Mouse (Mus musculus) layer of hippocampus, postnatal 36 days (tissue): ENCODE measurements around the gene Tac4. TPM values are rescaled to one million over a fixed set of nuclear protein-coding genes. Genes with fewer than 3 reads are reported as not detected.

Experiments used
- DNase-seq, 2 experiments: peaks; one replicate each; pipeline ENCODE4 v3.0.0; 2022
- total RNA-seq, 2 experiments: library from RNA; stranded (reverse); gene quantifications; 2 replicates each; pipeline ENCODE4 v1.2.3; 2021

Gene Tac4
- not detected for total RNA-seq

GRCm38 (mm10) chr11:95261178-95261751 lies at the start of gene Tac4:
Tac4 (plus strand) TSS chr11:95261529.
- no peak for DNase-seq

DNA sequence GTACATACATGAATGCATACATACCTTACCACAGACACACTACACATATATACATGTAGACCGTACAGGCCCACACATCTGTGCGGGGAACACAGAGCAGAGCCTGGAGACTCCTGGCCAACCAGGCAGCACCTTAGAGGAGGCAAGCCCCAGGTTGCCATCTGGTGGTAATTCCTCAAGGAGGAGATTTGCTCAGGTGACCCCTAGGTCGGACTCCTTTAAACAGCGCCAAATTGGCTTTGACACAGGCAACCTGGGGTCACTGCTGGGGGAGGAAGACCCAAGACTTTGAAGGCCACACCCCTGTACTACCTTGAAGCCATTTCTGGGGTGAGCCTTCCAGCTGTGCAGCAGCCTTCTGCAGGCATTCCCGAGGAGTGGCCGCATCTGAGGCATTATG lies 47.7 kb upstream of the Tac4 start:
- no peak for DNase-seq

- DNase-seq, result no peak
These were observed 47.0 kb upstream of the Tac4 start for GRCm38 (mm10) chr11:95214305-95214704.

DNA sequence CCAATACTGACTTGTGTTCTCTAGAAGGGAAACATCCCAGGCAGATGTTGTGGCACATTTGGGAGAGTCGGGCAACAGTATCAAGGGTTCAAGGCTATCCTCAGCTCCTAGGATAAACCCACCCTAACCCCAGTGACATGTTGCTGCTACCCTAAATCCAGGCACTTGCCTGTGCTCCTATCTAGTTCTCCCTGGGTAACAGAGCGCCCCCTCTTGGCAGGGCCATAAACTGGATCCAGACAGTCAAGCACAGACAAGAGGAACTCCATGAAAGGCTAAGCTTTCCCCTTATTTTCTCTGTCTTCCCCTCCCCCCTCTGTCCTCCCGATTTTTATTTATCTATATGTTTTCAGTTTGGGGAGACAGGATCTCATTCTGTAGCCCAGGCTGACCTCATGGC lies 45.1 kb upstream of the Tac4 start:
- no peak for DNase-seq

- no peak for DNase-seq
These were observed 42.2 kb upstream of the Tac4 start for GRCm38 (mm10) chr11:95219111-95219510.

GRCm38 (mm10) chr11:95223473-95223872 lies 37.9 kb upstream of the Tac4 start:
- DNase-seq, result no peak

- DNase-seq, result no peak
These were observed 37.0 kb upstream of the Tac4 start for GRCm38 (mm10) chr11:95224124-95224893.

- no peak for DNase-seq
These were observed 35.9 kb upstream of the Tac4 start for GRCm38 (mm10) chr11:95225448-95225847.

DNA sequence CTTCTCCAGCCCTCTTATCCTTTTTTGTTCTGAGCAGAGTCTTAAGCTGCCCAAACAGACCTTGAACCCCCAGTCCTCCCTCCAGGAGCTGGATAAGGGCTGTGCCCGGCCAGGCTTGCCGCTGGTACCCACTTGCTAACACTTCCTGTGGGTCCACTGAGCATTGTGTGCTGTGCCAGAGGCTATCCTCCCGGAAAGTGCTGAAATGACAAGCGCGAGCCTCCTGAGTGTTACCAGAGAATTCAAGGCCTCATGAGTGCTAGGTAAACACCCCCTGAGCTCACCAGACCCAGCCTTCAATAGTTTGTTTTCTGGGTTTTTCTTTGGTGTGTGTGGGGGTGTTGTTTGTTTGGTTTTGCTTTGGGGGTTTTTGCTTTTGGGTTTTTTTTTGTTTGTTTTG lies 33.9 kb upstream of the Tac4 start:
- DNase-seq, result no peak

GRCm38 (mm10) chr11:95231688-95232328 lies 29.5 kb upstream of the Tac4 start:
- DNase-seq, result peak; percentile 48 to 58

DNA sequence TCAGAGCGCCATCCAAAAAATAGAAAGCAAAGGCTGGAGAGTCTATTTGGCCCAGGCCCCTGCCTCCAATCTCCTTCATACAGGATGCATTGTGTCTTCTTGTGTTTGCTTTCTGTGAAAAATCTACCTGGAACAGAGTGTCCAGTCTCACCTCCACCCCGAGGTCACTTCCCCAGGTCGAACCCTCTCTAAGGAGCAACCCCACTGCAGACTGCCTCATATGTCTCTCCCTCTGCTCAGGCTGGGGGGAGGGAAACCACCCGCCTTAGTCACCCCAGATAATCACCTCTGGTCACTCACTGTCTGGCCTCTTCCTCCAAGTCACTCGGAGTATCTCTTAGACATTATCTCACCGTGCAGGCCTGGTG lies 29.0 kb upstream of the Tac4 start:
- DNase-seq, result no peak

- no peak for DNase-seq
These were observed 22.9 kb upstream of the Tac4 start for GRCm38 (mm10) chr11:95238477-95238876.

DNA sequence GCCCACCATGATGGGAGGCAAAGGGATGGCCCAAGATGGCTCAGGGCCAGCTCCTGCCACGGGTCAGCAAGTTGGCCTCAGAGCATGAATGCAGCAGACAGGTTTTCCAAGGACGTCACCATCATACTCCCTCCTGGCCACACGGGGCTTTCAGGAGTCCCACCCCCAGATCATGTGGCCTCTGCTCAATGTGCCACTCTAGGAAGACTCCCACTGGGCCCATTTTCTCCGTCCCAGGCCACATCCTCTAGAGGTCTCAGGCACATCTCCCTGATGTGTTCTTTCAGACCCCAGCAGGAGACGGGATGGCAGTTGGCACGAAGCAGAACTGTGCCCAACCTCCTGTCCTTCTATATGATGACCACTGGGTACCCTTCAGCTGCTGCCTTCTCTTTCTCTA lies 18.7 kb upstream of the Tac4 start:
- DNase-seq, result no peak

- DNase-seq, result no peak
These were observed 15.9 kb upstream of the Tac4 start for GRCm38 (mm10) chr11:95245456-95245855.

DNA sequence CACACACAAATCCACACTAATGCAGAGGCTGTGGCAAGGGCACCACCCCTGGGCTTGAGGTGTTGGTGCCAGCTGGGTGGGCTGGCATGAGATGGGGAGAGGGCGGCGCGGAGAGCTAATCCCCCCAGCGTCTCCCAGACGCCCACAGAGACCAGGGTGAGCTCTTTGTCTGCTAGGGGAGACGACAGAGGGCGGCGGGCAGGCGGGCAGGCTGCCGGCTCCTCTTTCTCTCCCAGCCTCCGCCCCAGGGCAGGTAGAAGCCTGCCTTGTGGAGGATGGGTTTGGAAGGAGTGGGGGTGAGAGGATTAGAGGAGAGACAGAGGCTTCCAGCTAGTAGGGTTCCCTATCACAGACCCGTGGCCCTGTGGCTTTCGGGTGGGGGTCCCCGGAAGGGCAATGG lies 14.3 kb upstream of the Tac4 start:
- no peak for DNase-seq

DNA sequence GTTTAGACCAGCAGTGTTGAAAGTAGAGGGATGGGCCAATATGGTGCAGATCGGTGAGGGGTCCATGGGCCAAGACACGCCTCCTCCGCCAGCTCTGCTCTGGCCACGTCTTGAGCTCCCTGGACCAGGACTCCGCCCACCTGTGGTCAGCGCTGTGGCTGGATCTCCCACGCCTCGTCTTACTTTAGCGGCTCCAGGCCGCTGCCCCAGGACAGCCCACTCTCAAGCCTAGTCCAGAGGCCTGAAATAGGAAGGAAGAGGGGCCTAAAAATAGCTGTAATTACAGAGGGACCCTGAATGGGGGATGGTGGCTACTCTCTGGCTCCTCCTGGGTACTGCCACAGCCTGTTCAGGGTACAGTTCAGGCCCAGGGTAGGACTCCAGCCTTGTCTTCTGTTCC lies 11.2 kb upstream of the Tac4 start:
- DNase-seq, result no peak

- DNase-seq, result peak; percentile 69 to 70
These were observed 10.0 kb upstream of the Tac4 start for GRCm38 (mm10) chr11:95251295-95251694.

DNA sequence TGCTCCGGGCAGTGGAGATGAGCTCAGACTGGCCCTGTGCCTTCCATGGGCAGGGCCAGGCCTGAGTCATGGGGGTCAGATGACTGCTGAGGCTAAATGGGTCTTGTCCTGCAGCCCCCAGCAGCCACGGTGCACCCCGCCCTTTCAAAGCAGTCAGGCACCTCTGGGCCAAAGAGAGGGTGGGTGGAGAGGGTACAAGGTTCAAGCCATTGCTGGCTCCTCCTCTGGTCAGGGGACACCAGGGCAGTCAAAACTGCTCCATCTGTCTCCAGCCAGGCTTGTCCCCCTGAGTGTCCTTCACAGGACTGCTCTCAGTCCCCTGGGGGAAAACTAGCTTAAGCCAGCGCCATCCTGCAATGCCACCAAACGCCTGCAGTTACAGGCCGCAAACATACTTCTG lies 9.2 kb upstream of the Tac4 start:
- no peak for DNase-seq

DNA sequence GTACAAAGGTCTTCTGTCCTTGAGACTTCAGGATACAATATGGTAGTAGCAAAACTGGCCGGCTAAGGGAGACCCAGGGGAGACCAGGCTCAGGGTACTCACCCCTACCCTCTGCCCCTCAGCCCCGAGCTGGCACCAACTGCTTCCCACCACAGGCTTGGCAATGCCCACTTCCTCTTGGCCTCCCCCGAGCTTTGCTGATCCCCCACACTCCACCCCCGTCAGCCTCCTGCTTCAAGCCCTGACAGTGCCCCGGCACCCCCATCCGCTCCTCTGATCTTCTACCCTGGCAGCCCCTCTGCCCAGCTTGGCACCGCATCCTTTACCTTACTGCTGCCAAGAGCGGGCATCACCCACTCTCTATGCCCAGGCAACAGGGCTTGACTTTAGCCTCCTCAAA lies 7.2 kb upstream of the Tac4 start:
- DNase-seq, result no peak

DNA sequence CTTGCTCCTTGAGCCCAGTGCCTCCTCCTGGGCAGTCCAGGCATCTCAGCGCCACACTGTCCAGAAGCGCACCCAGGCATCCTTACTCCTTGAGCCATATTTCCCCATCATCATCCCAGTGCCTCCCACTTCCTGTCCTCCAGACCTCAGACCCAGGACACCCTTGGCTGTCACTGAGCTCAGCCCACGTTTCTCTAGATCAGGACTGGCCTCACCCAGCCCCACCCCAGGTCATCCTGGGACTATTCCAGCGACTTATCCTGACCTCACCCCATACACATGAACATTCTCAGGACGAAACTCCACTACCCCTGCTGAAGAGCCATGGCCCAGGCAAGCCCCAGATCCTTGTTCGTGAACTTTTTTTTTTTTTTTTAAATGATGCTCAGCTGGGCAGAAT lies 5.6 kb upstream of the Tac4 start:
- no peak for DNase-seq

- DNase-seq, result no peak
These were observed 3.4 kb upstream of the Tac4 start for GRCm38 (mm10) chr11:95257930-95258329.

- peak; percentile 54 to 61 for DNase-seq
These were observed 2.8 kb upstream of the Tac4 start for GRCm38 (mm10) chr11:95258490-95258889.

DNA sequence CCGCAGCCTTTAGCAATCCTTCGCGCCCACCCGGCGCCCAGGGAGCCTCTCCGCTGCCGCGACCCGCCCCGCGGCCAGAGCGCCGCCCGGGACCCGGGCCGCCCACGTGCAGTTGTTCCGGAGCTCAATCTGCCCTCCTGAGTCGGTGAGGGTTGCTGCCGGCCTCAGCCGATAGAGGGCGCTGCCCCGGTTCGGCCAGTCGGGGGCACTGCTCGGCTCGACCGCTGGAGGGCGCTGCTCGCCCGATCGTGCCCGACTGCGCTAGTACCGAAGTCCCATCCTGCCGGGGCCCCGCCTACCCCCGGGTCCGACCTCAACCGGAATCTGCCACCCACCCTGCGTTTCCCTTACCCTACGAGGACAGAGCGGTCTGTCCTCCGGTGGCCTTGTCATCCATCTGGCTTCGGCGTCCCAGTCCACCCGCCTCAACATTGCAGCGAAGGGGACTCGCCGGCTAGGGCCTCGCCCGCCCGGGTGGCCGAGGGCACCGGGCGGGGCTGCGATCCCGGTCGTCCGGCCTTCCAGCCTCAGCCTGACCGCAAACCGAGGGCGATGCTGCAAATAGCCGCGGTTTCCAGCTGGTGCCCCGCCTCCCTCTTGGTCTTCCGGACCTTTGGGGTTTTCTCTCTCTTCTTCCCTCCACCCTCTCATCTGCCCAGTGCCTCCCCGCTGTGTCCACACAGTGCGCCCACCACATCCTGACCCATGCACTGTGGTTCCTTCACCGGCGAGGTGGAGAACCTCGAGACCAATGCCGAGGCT lies 2.1 kb upstream of the Tac4 start:
- peak; percentile 85 to 88 for DNase-seq
